Mouse (Mus musculus) CH12.LX (cell line): ENCODE measurements around the gene Usp49.

Experiments
- CTCF ChIP-seq, 2 experiments: IDR thresholded peaks in 1 of 2; conservative IDR thresholded peaks in 1 of 2; 2 replicates each; pipeline ENCODE4 v1.5.1; 2011 to 2012; ENCODE audit warnings: low read depth in 2 of 2, low read length in 2 of 2, improper control_type of control experiment in 1 of 2, inconsistent platforms in 1 of 2, mild to moderate bottlenecking in 1 of 2, moderate library complexity in 1 of 2
- E2F4 ChIP-seq: IDR thresholded peaks from 2 replicates; pipeline ENCODE4 v1.6.1; 2011; ENCODE audit warnings: low read depth, low read length, improper control_type of control experiment; ENCODE audit not compliant: insufficient replicate concordance
- ETS1 ChIP-seq: conservative IDR thresholded peaks from 2 replicates; pipeline ENCODE4 v1.6.1; 2012; ENCODE audit warnings: low read depth, mild to moderate bottlenecking, inconsistent platforms, low read length, improper control_type of control experiment, moderate library complexity
- MAZ ChIP-seq: IDR thresholded peaks from 2 replicates; pipeline ENCODE4 v1.6.1; 2012; ENCODE audit warnings: low read depth, mild to moderate bottlenecking, inconsistent platforms, low read length, improper control_type of control experiment, moderate library complexity
- MYC ChIP-seq: IDR thresholded peaks from 2 replicates; pipeline ENCODE4 v1.6.1; 2011; ENCODE audit warnings: low read depth, mild to moderate bottlenecking, improper control_type of control experiment, low read length
- POLR2A ChIP-seq: IDR thresholded peaks from 2 replicates; pipeline ENCODE4 v1.6.1; 2011; ENCODE audit warnings: low read depth, mild to moderate bottlenecking, improper control_type of control experiment, low read length
- POLR2AphosphoS2 ChIP-seq: IDR thresholded peaks from 2 replicates; pipeline ENCODE4 v1.6.1; 2011; ENCODE audit warnings: low read depth, low read length, improper control_type of control experiment
- TCF12 ChIP-seq: IDR thresholded peaks from 2 replicates; pipeline ENCODE4 v1.6.1; 2014; ENCODE audit warnings: low read depth, mild to moderate bottlenecking, inconsistent platforms, low read length, improper control_type of control experiment
- USF1 ChIP-seq: IDR thresholded peaks from 2 replicates; pipeline ENCODE4 v1.6.1; 2014; ENCODE audit warnings: low read depth, mild to moderate bottlenecking, inconsistent platforms, low read length, improper control_type of control experiment
- USF2 ChIP-seq: conservative IDR thresholded peaks from 2 replicates; pipeline ENCODE4 v1.6.1; 2011; ENCODE audit warnings: low read depth, low read length, improper control_type of control experiment

GRCm38 (mm10) chr17:47600601-47601388 is 29.7 kb upstream of the Usp49 start:
- TF ChIP-seq ETS1 (no peak), MAZ (no peak), MYC (no peak), E2F4 (no peak), POLR2A (no peak), USF2 (no peak), CTCF (conservative IDR thresholded peaks at IDR 0.05 in 1 of 2, IDR thresholded peaks at IDR 0.05 in 1 of 2; ENCODE audit: low read depth in 2 of 2, low read length in 2 of 2) (no peak), TCF12 (no peak), POLR2AphosphoS2 (no peak), USF1 (no peak)
